Mouse (Mus musculus) embryonic facial prominence, embryonic 10.5 days (tissue): ENCODE data around the gene Mgmt. TPM values are rescaled to one million over a fixed set of nuclear protein-coding genes. Genes with fewer than 3 reads are reported as not detected.

Experiments
- DNase-seq: peaks from one replicate; pipeline ENCODE4 v3.0.0-alpha.2; 2017; ENCODE audit warnings: low spot score
- H3K27ac ChIP-seq: fragments of 300-500 bp; sonication (generic); replicated peaks from 2 replicates; pipeline ENCODE4 v1.5.1; 2016; ENCODE audit warnings: mild to moderate bottlenecking
- H3K27me3 ChIP-seq: fragments of 300-500 bp; sonication (generic); replicated peaks from 2 replicates; pipeline ENCODE4 v1.6.1; 2016; ENCODE audit warnings: low read depth, mild to moderate bottlenecking; ENCODE audit not compliant: poor library complexity, severe bottlenecking
- H3K36me3 ChIP-seq: fragments of 300-500 bp; sonication (generic); replicated peaks from 2 replicates; pipeline ENCODE4 v1.6.1; 2016; ENCODE audit warnings: mild to moderate bottlenecking, moderate library complexity
- H3K4me1 ChIP-seq: fragments of 300-500 bp; sonication (generic); 2 replicates; pipeline ENCODE4 v1.6.1; 2016
- H3K4me3 ChIP-seq: fragments of 300-500 bp; sonication (generic); 2 replicates; pipeline ENCODE4 v1.5.1; 2016; ENCODE audit warnings: mild to moderate bottlenecking, moderate library complexity
- H3K9me3 ChIP-seq: fragments of 300-500 bp; sonication (generic); 2 replicates; pipeline ENCODE4 v1.6.1; 2016; ENCODE audit warnings: mild to moderate bottlenecking
- WGBS: fragments of 180-500 bp; shearing (Covaris S2); methylation state at CpG from one replicate; pipeline ENCODE4 v1.1.7; 2016; 5-methylcytosine and 5-hydroxymethylcytosine counted together
- polyA plus RNA-seq: library from polyadenylated mRNA; unstranded; fragments of >200 nt; fragmentation: Nextera tagmentation; extraction: Ambion mirVana; gene quantifications from 2 replicates; pipeline ENCODE4 v1.2.1, GENCODE M21; 2016

Mgmt gene
- polyA plus RNA-seq, 1 experiment from 2014 or later: 5.8 TPM

DNA sequence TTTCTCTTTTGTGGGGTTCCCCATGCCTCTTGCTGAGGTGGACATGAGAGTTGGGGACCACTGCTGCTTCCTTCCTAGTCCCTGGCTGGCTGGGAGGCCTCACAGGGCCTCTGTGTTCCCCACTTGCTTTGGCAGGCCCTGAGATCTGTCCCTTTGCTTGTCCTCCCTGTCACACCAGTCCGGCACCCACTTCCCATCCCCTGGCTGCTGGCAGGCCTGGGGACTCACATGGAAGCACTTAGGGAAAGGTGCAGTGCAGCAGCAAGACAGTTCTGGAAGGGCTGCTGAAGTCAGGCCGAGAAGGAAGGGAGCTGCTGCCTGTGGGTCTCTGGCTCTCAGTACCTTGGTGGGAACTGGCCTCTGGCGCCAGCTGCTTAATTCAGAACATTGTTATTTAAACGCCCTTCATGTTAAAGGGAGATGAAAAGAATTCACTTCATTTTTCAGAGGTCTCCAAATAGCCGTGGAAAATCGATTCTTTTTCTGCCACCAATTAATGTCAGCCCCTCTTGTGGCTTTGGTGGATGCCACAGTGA, 53.9 kb downstream of the Mgmt start:
- Histone ChIP-seq H3K9me3 (no peaks in the 10 kb centered on the region), H3K27ac (peak overlapping the region; percentile 66), H3K27me3 (no peaks in the 10 kb centered on the region), H3K4me1 (peaks cover 34% of the 10 kb centered on the region), H3K36me3 (no peaks in the 10 kb centered on the region), H3K4me3 (no peak overlapping the region)
- DNase-seq: no peak
- WGBS: 54% methylated on average over 6 of the region's 6 CpGs

DNA sequence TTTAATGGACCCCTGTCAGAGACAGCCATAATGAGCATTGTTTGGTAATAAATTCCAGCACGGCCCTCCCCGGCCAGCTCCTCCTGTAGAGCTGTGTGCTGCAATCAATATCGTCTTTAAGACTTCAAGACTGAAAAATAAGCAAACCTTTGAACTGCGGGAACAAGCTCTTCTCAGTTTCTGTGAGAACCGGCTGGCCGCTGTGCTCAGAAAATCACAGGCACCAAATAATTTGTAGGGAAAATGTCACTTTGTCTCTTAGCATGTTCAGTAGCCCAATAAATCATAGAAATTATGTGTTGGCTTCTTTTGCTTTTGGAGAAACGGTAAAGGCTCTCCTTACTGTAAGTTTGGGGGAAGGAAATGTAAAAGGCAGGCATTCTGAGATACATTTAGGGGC, 58.2 kb downstream of the Mgmt start:
- 51% methylated on average over 7 of the region's 7 CpGs for WGBS
- Histone ChIP-seq H3K36me3 (no peaks in the 10 kb centered on the region), H3K4me3 (no peak overlapping the region), H3K9me3 (no peaks in the 10 kb centered on the region), H3K27ac (peak overlapping the region; percentile 10; the same call in 1 of the 2 replicates), H3K27me3 (no peaks in the 10 kb centered on the region), H3K4me1 (peaks cover 32% of the 10 kb centered on the region)
- DNase-seq: no peak

DNA sequence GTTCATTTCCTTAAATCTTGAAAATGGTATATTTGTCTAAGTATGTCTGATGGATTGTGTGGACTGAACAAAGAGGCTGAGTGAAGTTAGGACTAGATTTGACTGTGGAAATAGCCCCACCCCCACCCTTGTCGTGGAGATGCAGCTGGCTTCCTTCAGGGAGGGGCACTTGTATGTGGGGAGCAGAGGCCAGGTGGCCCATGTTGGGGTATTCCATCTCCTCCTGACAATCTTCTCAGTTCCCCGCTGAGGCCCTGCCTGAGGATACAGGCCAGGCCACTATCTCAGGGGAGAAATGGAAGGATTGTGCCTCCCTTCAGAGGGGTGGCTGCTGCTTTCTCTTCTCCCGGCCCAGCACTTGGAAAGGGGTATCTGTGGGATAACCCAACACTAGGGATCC, 58.8 kb downstream of the Mgmt start:
- H3K4me1 ChIP-seq: peaks cover 28% of the 10 kb centered on the region
- no peaks in the 10 kb centered on the region for H3K27me3 ChIP-seq
- H3K4me3 ChIP-seq: no peak overlapping the region
- DNase-seq: no peak
- WGBS: 49% methylated on average over 3 of the region's 3 CpGs
- no peaks in the 10 kb centered on the region for H3K36me3 ChIP-seq
- no peaks in the 10 kb centered on the region for H3K9me3 ChIP-seq
- peak overlapping the region; percentile 10 for H3K27ac ChIP-seq

DNA sequence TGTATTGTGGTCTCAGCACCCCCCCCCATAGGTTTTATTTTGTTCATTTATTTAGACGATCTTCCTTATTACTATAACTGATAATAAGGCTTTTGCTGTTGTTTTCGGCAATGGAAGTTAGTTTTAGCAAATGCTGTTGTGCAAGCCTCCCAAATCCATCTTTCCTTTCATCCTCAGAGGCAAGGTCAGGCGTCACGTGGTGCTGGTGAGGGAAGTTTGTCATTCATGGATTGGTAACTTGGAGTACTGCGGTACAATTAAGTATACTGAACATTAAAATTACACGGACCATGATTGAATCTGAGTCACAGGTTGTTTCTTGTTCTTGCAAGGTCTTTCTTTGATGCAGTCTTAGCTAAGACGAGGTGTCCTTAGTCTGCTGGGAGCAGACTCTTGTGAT, 77.9 kb downstream of the Mgmt start:
- no peak overlapping the region for H3K27ac ChIP-seq
- H3K9me3 ChIP-seq: no peaks in the 10 kb centered on the region
- DNase-seq: no peak
- no peaks in the 10 kb centered on the region for H3K27me3 ChIP-seq
- no peak overlapping the region for H3K4me3 ChIP-seq
- WGBS: 93% methylated on average over 7 of the region's 7 CpGs
- H3K4me1 ChIP-seq: no peaks in the 10 kb centered on the region
- no peaks in the 10 kb centered on the region for H3K36me3 ChIP-seq

DNA sequence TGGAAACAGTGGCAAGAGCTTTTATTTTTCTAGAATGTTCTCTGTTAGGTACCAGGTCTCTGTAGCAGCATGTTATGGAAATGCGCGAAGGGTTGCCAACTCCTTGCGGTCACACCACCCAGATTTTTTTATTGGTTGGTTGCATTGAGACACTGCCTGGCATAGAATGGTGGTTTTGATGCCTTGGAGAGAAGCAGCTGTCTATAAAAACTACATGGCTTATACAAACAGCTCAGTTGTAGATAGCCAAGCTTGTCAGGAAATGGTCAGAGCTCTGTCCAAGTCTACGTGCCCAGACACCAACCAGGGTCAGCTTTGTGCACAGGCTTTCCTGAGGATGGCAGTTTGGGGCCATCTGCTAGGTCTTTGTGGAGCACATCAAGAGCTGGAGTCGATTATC, 80.6 kb downstream of the Mgmt start:
- H3K9me3 ChIP-seq: no peaks in the 10 kb centered on the region
- H3K27ac ChIP-seq: no peak overlapping the region
- no peak for DNase-seq
- 94% methylated on average over 5 of the region's 5 CpGs for WGBS
- no peak overlapping the region for H3K4me3 ChIP-seq
- no peaks in the 10 kb centered on the region for H3K27me3 ChIP-seq
- H3K4me1 ChIP-seq: no peaks in the 10 kb centered on the region
- H3K36me3 ChIP-seq: no peaks in the 10 kb centered on the region

DNA sequence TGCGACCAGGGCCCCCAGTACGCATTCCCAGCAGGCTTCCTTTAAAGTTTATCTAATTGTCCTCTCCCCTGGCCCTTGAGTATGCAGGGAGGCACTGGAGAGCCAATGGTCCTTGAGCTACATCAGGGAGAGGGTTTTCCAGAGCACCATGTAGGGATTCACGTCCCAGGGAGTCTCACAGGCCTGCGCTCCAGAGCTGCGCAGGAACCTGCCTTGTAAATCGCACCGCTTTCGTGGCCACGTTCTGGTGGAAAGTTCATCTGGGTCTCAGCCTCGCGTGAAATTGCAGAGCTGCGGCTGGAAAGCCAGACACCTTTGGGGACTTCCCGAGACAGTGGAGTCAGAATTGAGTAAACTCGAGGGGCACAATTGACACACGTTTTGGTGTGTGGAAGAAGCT, 103.0 kb downstream of the Mgmt start:
- Histone ChIP-seq H3K4me1 (peaks cover 14% of the 10 kb centered on the region), H3K4me3 (no peak overlapping the region), H3K9me3 (no peaks in the 10 kb centered on the region), H3K36me3 (no peaks in the 10 kb centered on the region), H3K27ac (no peak overlapping the region), H3K27me3 (0 out of 2 replicates have a peak, but pooled peaks cover 4% of the 10 kb centered on the region)
- WGBS: 84% methylated on average over 15 of the region's 15 CpGs
- no peak for DNase-seq

DNA sequence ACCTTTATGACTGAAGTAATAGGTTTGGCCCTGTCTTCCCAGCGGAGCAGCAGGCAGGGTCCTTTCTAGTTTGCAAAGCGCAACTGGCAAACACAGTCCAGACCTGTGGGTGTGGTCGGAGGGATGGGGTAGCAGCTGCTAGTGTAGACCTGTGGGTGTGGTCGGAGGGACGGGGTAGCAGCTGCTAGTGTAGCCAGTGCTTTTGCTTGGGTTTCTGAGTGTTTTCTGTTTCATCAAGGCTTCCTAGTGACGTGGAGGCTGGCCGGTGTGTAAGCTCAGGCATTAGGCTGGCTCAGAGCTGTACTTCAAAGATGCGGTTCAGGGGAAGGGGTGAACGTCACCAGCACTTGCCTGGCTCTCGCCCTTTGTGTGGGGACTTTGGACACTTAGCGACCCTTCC, 106.3 kb downstream of the Mgmt start:
- no peak for DNase-seq
- WGBS: 66% methylated on average over 11 of the region's 11 CpGs
- 0 out of 2 replicates have a peak, but pooled peaks cover 7% of the 10 kb centered on the region for H3K27me3 ChIP-seq
- H3K27ac ChIP-seq: peak overlapping the region; percentile 48; the same call in 1 of the 2 replicates
- H3K4me3 ChIP-seq: no peak overlapping the region
- H3K36me3 ChIP-seq: no peaks in the 10 kb centered on the region
- H3K9me3 ChIP-seq: no peaks in the 10 kb centered on the region
- H3K4me1 ChIP-seq: peaks cover 21% of the 10 kb centered on the region

DNA sequence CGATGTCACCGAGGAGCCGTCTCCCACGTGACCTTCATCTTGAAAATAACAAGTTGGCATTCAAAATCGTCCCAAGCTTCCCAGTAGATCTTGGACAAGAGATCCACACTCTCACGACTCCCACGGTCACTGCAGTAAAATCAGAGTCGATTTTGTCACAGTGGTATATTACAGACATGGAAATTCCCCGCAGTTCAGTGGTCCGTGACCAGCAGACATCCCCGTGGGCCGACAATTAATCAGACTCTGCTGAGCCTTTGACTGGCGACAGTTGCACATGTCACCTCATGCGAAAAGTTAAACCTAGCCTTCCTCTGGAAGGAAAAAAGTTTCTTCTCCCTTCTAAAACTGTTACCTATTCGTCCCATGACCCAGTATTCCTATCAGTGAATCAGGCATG, 106.8 kb downstream of the Mgmt start:
- peak overlapping the region; percentile 48; the same call in 1 of the 2 replicates for H3K27ac ChIP-seq
- H3K9me3 ChIP-seq: no peaks in the 10 kb centered on the region
- 82% methylated on average over 15 of the region's 15 CpGs for WGBS
- no peak for DNase-seq
- no peaks in the 10 kb centered on the region for H3K36me3 ChIP-seq
- peaks cover 21% of the 10 kb centered on the region for H3K4me1 ChIP-seq
- no peak overlapping the region for H3K4me3 ChIP-seq
- 0 out of 2 replicates have a peak, but pooled peaks cover 7% of the 10 kb centered on the region for H3K27me3 ChIP-seq

DNA sequence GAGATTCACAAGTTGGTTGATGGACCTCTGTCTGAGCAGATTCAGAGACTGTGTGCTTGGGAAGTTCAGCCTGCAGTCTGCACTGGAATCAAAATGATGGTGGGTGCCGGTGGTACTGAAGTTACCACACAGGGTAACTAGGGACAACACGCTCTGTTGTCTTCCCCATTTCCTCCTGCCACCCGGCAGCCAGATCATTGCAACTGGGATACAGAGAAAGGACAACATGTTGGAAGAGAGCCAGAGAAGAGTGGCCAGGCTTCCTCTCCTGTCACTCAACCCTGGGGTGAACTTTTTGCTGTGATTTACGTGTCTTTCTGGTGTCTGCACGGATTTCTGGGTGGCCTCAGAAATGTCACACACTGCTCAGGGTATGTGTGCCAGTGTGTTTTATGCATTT, 107.4 kb downstream of the Mgmt start:
- DNase-seq: no peak
- H3K4me3 ChIP-seq: no peak overlapping the region
- 72% methylated on average over 5 of the region's 5 CpGs for whole genome bisulfite sequencing
- H3K9me3 ChIP-seq: no peaks in the 10 kb centered on the region
- H3K27me3 ChIP-seq: 0 out of 2 replicates have a peak, but pooled peaks cover 7% of the 10 kb centered on the region
- H3K4me1 ChIP-seq: peaks cover 21% of the 10 kb centered on the region
- no peak overlapping the region for H3K27ac ChIP-seq
- H3K36me3 ChIP-seq: no peaks in the 10 kb centered on the region

DNA sequence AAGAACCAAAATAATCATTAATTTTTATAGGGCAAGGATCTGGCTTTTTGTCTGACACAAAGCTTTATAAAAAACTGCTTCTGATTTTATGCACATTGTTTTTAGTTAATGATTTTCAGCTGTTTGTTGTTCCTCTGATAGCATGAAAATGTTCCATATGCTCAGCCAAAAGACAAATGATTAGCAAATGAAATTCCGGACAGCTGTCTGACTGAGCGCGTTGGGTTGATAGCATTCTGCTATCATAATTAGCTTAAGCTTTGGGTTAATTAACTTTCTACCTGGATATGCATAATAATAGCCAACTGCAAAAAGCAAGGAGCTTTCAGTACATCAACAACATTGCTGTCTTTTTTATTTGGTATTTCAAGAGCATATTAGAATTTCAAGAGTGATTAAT, 108.0 kb downstream of the Mgmt start:
- no peak for DNase-seq
- H3K4me3 ChIP-seq: no peak overlapping the region
- no peaks in the 10 kb centered on the region for H3K36me3 ChIP-seq
- WGBS: 85% methylated on average over 3 of the region's 3 CpGs
- no peak overlapping the region for H3K27ac ChIP-seq
- H3K27me3 ChIP-seq: 0 out of 2 replicates have a peak, but pooled peaks cover 3% of the 10 kb centered on the region
- peaks cover 21% of the 10 kb centered on the region for H3K4me1 ChIP-seq
- H3K9me3 ChIP-seq: no peaks in the 10 kb centered on the region

DNA sequence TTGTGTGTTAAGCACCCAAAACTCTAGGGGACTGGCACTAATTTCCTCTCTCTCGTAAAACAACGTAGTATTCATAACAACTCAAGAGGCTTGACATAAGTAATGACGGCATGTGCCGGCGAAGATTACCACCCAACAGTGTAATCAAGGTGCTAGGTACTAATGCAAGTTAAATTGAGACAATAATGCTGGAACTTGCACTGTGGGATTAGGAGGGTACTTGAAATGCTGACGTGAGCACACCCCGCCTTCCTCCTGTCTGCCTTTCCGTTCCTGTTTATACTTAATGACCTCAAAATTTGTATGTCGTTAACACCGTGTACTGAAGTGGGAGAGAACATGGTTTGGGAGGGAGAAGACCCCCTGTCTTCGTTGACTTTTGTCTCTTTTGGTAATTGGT, 110.9 kb downstream of the Mgmt start:
- no peak for DNase-seq
- Histone ChIP-seq H3K9me3 (no peaks in the 10 kb centered on the region), H3K4me1 (peaks cover 14% of the 10 kb centered on the region), H3K27ac (no peak overlapping the region), H3K4me3 (no peak overlapping the region), H3K36me3 (no peaks in the 10 kb centered on the region), H3K27me3 (peaks cover 3% of the 10 kb centered on the region; the same call in 1 of the 2 replicates)
- 55% methylated on average over 11 of the region's 11 CpGs for WGBS

DNA sequence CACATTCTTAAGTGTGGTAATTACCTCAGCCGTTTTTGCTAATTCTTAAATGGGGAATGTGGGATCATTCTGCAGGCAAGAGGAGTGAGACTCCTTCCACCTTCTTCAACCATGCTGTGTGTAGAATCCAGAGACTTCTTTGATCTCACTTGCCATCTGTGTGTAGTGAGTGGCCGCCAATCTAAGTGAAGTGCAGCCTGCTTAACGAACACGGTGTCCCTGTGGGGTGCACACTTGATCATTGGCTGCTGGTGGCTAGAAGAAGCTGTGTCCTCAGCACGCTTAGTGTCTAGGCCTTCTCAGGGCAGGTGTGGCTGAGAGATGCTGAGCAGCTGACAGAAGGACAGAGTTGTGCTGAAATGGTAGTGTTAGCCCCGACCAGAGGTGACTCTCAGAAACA, 113.9 kb downstream of the Mgmt start:
- H3K4me1 ChIP-seq: peaks cover 23% of the 10 kb centered on the region
- WGBS: 67% methylated on average over 6 of the region's 6 CpGs
- H3K4me3 ChIP-seq: no peak overlapping the region
- no peak for DNase-seq
- H3K9me3 ChIP-seq: no peaks in the 10 kb centered on the region
- no peaks in the 10 kb centered on the region for H3K36me3 ChIP-seq
- no peak overlapping the region for H3K27ac ChIP-seq
- H3K27me3 ChIP-seq: peaks cover 3% of the 10 kb centered on the region; the same call in 1 of the 2 replicates

DNA sequence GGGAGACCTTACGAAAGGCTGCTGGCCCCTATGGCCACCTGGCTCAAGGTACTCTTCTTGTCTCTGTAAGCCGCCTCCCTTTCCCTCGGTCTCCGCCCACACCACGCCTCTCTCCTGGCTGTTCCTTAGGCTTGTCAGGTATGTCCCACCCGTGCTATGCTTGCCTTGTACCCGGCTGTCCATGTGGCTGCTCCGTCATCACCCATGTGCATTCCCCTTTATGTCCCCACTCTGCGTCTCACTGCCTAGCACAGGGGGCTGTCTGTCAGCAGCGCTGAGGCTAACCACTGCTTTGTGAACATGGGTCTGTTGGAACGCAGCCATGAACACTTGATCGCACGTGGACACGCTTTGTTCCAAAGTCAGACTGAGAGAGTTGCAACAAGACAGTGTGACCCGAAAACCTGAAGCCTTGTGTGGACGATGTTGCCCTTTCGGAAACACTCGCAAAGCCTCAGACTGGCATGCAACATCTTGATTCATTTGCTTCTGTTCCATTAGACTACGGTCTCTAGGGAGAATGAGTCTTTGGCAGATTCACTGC, 115.4 kb downstream of the Mgmt start:
- Histone ChIP-seq H3K4me1 (peaks cover 24% of the 10 kb centered on the region), H3K27me3 (no peaks in the 10 kb centered on the region; the same call in 1 of the 2 replicates), H3K9me3 (no peaks in the 10 kb centered on the region), H3K36me3 (no peaks in the 10 kb centered on the region), H3K27ac (no peak overlapping the region), H3K4me3 (no peak overlapping the region)
- DNase-seq: no peak
- WGBS: 91% methylated on average over 19 of the region's 19 CpGs
